Mouse (Mus musculus): ENCODE measurements at regions not wholly inside any gene's neighbourhood (a gene's known extent, or its start where the extent isn't known, plus 50 kb on each side); places are given as distances from the start of the nearest gene placed in this dataset.

GRCm38 (mm10) chr5:111511982-111512381 lies 94.8 kb downstream of the Mn1 start:
- TF ChIP-seq POLR2A (IDR thresholded peaks at IDR 0.05; ENCODE audit: control insufficient read depth, extremely low read depth, insufficient read depth, low read length, poor library complexity) (no peak), CTCF (IDR thresholded peaks at IDR 0.05; ENCODE audit: borderline replicate concordance, control insufficient read depth, extremely low read depth, insufficient read depth, low read length, poor library complexity) (no peak)
- Histone ChIP-seq H3K36me3 (ENCODE audit: control insufficient read depth, insufficient read depth, low read length) (no peaks in the 10 kb centered on the region), H3K4me3 (ENCODE audit: control insufficient read depth, insufficient read depth, low read length) (no peak overlapping the region), H3K4me1 (replicated peaks; ENCODE audit: control insufficient read depth, insufficient read depth, low read length) (peaks cover 36% of the 10 kb centered on the region), H3K27ac (ENCODE audit: control insufficient read depth, insufficient read depth, low read length) (no peak overlapping the region), H3K27me3 (ENCODE audit: control insufficient read depth, insufficient read depth, low read length) (no peaks in the 10 kb centered on the region)
- no peak for DNase-seq
- WGBS = 37% methylated on average over 10 of the region's 10 CpGs

- peaks cover 26% of the 10 kb centered on the region for H3K4me1 ChIP-seq (replicated peaks; ENCODE audit: control insufficient read depth, insufficient read depth, low read length)
- 84% methylated on average over 6 of the region's 6 CpGs for WGBS
Measured at GRCm38 (mm10) chr5:111513976-111514375, 96.8 kb downstream of the Mn1 start.

GRCm38 (mm10) chr5:111519059-111519458 lies 101.9 kb downstream of the Mn1 start:
- H3K27ac ChIP-seq (ENCODE audit: control insufficient read depth, insufficient read depth, low read length) = no peak overlapping the region
- H3K36me3 ChIP-seq (ENCODE audit: control insufficient read depth, insufficient read depth, low read length) = no peaks in the 10 kb centered on the region
- no peaks in the 10 kb centered on the region for H3K4me1 ChIP-seq (replicated peaks; ENCODE audit: control insufficient read depth, insufficient read depth, low read length)
- H3K27me3 ChIP-seq (ENCODE audit: control insufficient read depth, insufficient read depth, low read length) = no peaks in the 10 kb centered on the region
- TF ChIP-seq CTCF (IDR thresholded peaks at IDR 0.05; ENCODE audit: borderline replicate concordance, control insufficient read depth, extremely low read depth, insufficient read depth, low read length, poor library complexity) (no peak), POLR2A (IDR thresholded peaks at IDR 0.05; ENCODE audit: control insufficient read depth, extremely low read depth, insufficient read depth, low read length, poor library complexity) (no peak)
- no peak overlapping the region for H3K4me3 ChIP-seq (ENCODE audit: control insufficient read depth, insufficient read depth, low read length)
- WGBS = 79% methylated on average over 3 of the region's 3 CpGs
- DNase-seq = no peak

More at GRCm38 (mm10) chr5:111513976-111514375, 96.8 kb downstream of the Mn1 start:
- H3K27ac ChIP-seq (ENCODE audit: control insufficient read depth, insufficient read depth, low read length) = no peak overlapping the region
- no peak for TF ChIP-seq CTCF (IDR thresholded peaks at IDR 0.05; ENCODE audit: borderline replicate concordance, control insufficient read depth, extremely low read depth, insufficient read depth, low read length, poor library complexity)
- DNase-seq = no peak
- H3K36me3 ChIP-seq (ENCODE audit: control insufficient read depth, insufficient read depth, low read length) = no peaks in the 10 kb centered on the region
- no peaks in the 10 kb centered on the region for H3K27me3 ChIP-seq (ENCODE audit: control insufficient read depth, insufficient read depth, low read length)
- no peak overlapping the region for H3K4me3 ChIP-seq (ENCODE audit: control insufficient read depth, insufficient read depth, low read length)

GRCm38 (mm10) chr5:111519500-111520041 lies 102.4 kb downstream of the Mn1 start:
- H3K36me3 ChIP-seq (ENCODE audit: control insufficient read depth, insufficient read depth, low read length) = no peaks in the 10 kb centered on the region
- DNase-seq = no peak

GRCm38 (mm10) chr5:111521866-111522265 lies 104.7 kb downstream of the Mn1 start:
- WGBS = 69% methylated on average over 2 of the region's 2 CpGs
- no peaks in the 10 kb centered on the region for H3K4me1 ChIP-seq (replicated peaks; ENCODE audit: control insufficient read depth, insufficient read depth, low read length)
- H3K4me3 ChIP-seq (ENCODE audit: control insufficient read depth, insufficient read depth, low read length) = no peak overlapping the region
- no peak for TF ChIP-seq CTCF (IDR thresholded peaks at IDR 0.05; ENCODE audit: borderline replicate concordance, control insufficient read depth, extremely low read depth, insufficient read depth, low read length, poor library complexity)
- H3K27me3 ChIP-seq (ENCODE audit: control insufficient read depth, insufficient read depth, low read length) = no peaks in the 10 kb centered on the region
- no peak for DNase-seq
- H3K36me3 ChIP-seq (ENCODE audit: control insufficient read depth, insufficient read depth, low read length) = no peaks in the 10 kb centered on the region
- no peak overlapping the region for H3K27ac ChIP-seq (ENCODE audit: control insufficient read depth, insufficient read depth, low read length)

More at GRCm38 (mm10) chr5:111519500-111520041, 102.4 kb downstream of the Mn1 start:
- H3K27ac ChIP-seq (ENCODE audit: control insufficient read depth, insufficient read depth, low read length) = no peak overlapping the region
- WGBS = 84% methylated on average over 7 of the region's 7 CpGs
- no peak overlapping the region for H3K4me3 ChIP-seq (ENCODE audit: control insufficient read depth, insufficient read depth, low read length)
- no peaks in the 10 kb centered on the region for H3K27me3 ChIP-seq (ENCODE audit: control insufficient read depth, insufficient read depth, low read length)
- TF ChIP-seq POLR2A (IDR thresholded peaks at IDR 0.05; ENCODE audit: control insufficient read depth, extremely low read depth, insufficient read depth, low read length, poor library complexity) (no peak), CTCF (IDR thresholded peaks at IDR 0.05; ENCODE audit: borderline replicate concordance, control insufficient read depth, extremely low read depth, insufficient read depth, low read length, poor library complexity) (no peak)
- H3K4me1 ChIP-seq (replicated peaks; ENCODE audit: control insufficient read depth, insufficient read depth, low read length) = no peaks in the 10 kb centered on the region

- Histone ChIP-seq H3K27me3 (ENCODE audit: control insufficient read depth, insufficient read depth, low read length) (no peaks in the 10 kb centered on the region), H3K36me3 (ENCODE audit: control insufficient read depth, insufficient read depth, low read length) (no peaks in the 10 kb centered on the region), H3K4me1 (replicated peaks; ENCODE audit: control insufficient read depth, insufficient read depth, low read length) (no peaks in the 10 kb centered on the region), H3K27ac (ENCODE audit: control insufficient read depth, insufficient read depth, low read length) (no peak overlapping the region), H3K4me3 (ENCODE audit: control insufficient read depth, insufficient read depth, low read length) (no peak overlapping the region)
- TF ChIP-seq POLR2A (IDR thresholded peaks at IDR 0.05; ENCODE audit: control insufficient read depth, extremely low read depth, insufficient read depth, low read length, poor library complexity) (no peak), CTCF (IDR thresholded peaks at IDR 0.05; ENCODE audit: borderline replicate concordance, control insufficient read depth, extremely low read depth, insufficient read depth, low read length, poor library complexity) (no peak)
- DNase-seq = no peak
- 97% methylated on average over 7 of the region's 7 CpGs for WGBS
Measured at GRCm38 (mm10) chr5:111522586-111522985, 105.4 kb downstream of the Mn1 start.

GRCm38 (mm10) chr5:111527741-111528140 lies 110.6 kb downstream of the Mn1 start:
- TF ChIP-seq POLR2A (IDR thresholded peaks at IDR 0.05; ENCODE audit: control insufficient read depth, extremely low read depth, insufficient read depth, low read length, poor library complexity) = no peak
- TF ChIP-seq CTCF (IDR thresholded peaks at IDR 0.05; ENCODE audit: borderline replicate concordance, control insufficient read depth, extremely low read depth, insufficient read depth, low read length, poor library complexity) = no peak
- Histone ChIP-seq H3K27me3 (ENCODE audit: control insufficient read depth, insufficient read depth, low read length) (no peaks in the 10 kb centered on the region), H3K4me1 (replicated peaks; ENCODE audit: control insufficient read depth, insufficient read depth, low read length) (peaks cover 6% of the 10 kb centered on the region), H3K4me3 (ENCODE audit: control insufficient read depth, insufficient read depth, low read length) (no peak overlapping the region), H3K27ac (ENCODE audit: control insufficient read depth, insufficient read depth, low read length) (no peak overlapping the region), H3K36me3 (ENCODE audit: control insufficient read depth, insufficient read depth, low read length) (no peaks in the 10 kb centered on the region)
- WGBS = 95% methylated on average over 10 of the region's 10 CpGs
- no peak for DNase-seq
